ENCODE assay signal across 31 mouse cellular contexts in genomic region chr3:148268812-148269211, GRCm38 (mm10).
"Had no signal": no experiment of that assay in that cellular context is flagged by ENCODE, and none has a peak within 500 bp of the region (broad histone marks: within the 10 kb centered on the region; RNA-seq: fewer than 3 reads in every experiment).

No protein-coding gene starts in this region.

- H3K36me3 ChIP-seq: heart, embryonic 10.5 days; heart, embryonic 12.5 days; heart, embryonic 13.5 days; heart, embryonic 15.5 days; hindbrain, embryonic 10.5 days; hindbrain, embryonic 12.5 days; hindbrain, embryonic 13.5 days; hindbrain, embryonic 15.5 days; intestine, embryonic 15.5 days; kidney, embryonic 15.5 days had no signal

- H3K27ac ChIP-seq: heart, embryonic 10.5 days; heart, embryonic 13.5 days; heart, embryonic 15.5 days; hindbrain, embryonic 10.5 days; hindbrain, embryonic 12.5 days; hindbrain, embryonic 13.5 days; hindbrain, embryonic 14.5 days; hindbrain, embryonic 15.5 days; hindbrain, postnatal 0 days; intestine, embryonic 15.5 days; kidney, embryonic 15.5 days; kidney, postnatal 0 days; layer of hippocampus, adult 2 months; left cerebral cortex, adult 2 months had no signal

- H3K27me3 ChIP-seq: heart, embryonic 12.5 days; heart, embryonic 13.5 days; heart, embryonic 15.5 days; hindbrain, embryonic 12.5 days; hindbrain, embryonic 13.5 days; hindbrain, embryonic 15.5 days; intestine, embryonic 15.5 days; kidney, embryonic 15.5 days had no signal

- H3K9ac ChIP-seq: heart, embryonic 12.5 days; heart, embryonic 13.5 days; heart, embryonic 15.5 days; hindbrain, embryonic 12.5 days; hindbrain, embryonic 13.5 days; hindbrain, embryonic 14.5 days; hindbrain, embryonic 15.5 days; intestine, embryonic 15.5 days; kidney, embryonic 15.5 days had no signal

- H3K4me3 ChIP-seq: heart, embryonic 10.5 days; heart, embryonic 12.5 days; heart, embryonic 13.5 days; heart, embryonic 15.5 days; hindbrain, embryonic 10.5 days; hindbrain, embryonic 12.5 days; hindbrain, embryonic 13.5 days; hindbrain, embryonic 15.5 days; intestine, embryonic 15.5 days; kidney, embryonic 15.5 days; layer of hippocampus, adult 2 months; left cerebral cortex, adult 2 months had no signal

- H3K4me1 ChIP-seq: heart, embryonic 10.5 days; heart, embryonic 12.5 days; heart, embryonic 13.5 days; heart, embryonic 15.5 days; hindbrain, embryonic 10.5 days; hindbrain, embryonic 12.5 days; hindbrain, embryonic 13.5 days; hindbrain, embryonic 15.5 days; intestine, embryonic 15.5 days; kidney, embryonic 15.5 days had no signal

- H3K9me3 ChIP-seq: heart, embryonic 10.5 days; heart, embryonic 12.5 days; heart, embryonic 13.5 days; heart, embryonic 15.5 days; hindbrain, embryonic 10.5 days; hindbrain, embryonic 12.5 days; hindbrain, embryonic 13.5 days; hindbrain, embryonic 15.5 days; intestine, embryonic 15.5 days; kidney, embryonic 15.5 days had no signal

- DNase-seq: heart, postnatal 10 days; heart, postnatal 14 days; heart, postnatal 36 days; heart, postnatal 4 days; kidney, adult 11 months; kidney, adult 18-20 months; kidney, adult 2 months; kidney, adult 8-10 months; kidney, adult 9 months; kidney, postnatal 10 days; kidney, postnatal 14 days; kidney, postnatal 25 days; kidney, postnatal 36 days; kidney, postnatal 4 days; layer of hippocampus, adult 9-11 months; layer of hippocampus, postnatal 36 days had no signal
